Mouse (Mus musculus): ENCODE measurements around the gene A4gnt.

GRCm38 (mm10) chr9:99622966-99623365 lies 10.7 kb downstream of the A4gnt start:
- TF ChIP-seq CTCF (IDR thresholded peaks at IDR 0.05; ENCODE audit: borderline replicate concordance, insufficient read depth, low read length) (no peak), POLR2A (IDR thresholded peaks at IDR 0.05; ENCODE audit: low read depth, low read length) (no peak)

All from embryonic fibroblast, embryonic 13.5 days (primary cell).